Mouse (Mus musculus) bone marrow macrophage, adult 2 months (primary cell): Measurements from ENCODE around the gene Gm14085.

Source experiments
- CTCF ChIP-seq: IDR thresholded peaks from 2 replicates; pipeline ENCODE4 v1.5.1; 2012; ENCODE audit warnings: low read depth, mild to moderate bottlenecking, low read length, moderate library complexity
- POLR2A ChIP-seq: IDR thresholded peaks from 2 replicates; pipeline ENCODE4 v1.6.1; 2012; ENCODE audit warnings: mild to moderate bottlenecking, low read depth, low read length, borderline replicate concordance

DNA sequence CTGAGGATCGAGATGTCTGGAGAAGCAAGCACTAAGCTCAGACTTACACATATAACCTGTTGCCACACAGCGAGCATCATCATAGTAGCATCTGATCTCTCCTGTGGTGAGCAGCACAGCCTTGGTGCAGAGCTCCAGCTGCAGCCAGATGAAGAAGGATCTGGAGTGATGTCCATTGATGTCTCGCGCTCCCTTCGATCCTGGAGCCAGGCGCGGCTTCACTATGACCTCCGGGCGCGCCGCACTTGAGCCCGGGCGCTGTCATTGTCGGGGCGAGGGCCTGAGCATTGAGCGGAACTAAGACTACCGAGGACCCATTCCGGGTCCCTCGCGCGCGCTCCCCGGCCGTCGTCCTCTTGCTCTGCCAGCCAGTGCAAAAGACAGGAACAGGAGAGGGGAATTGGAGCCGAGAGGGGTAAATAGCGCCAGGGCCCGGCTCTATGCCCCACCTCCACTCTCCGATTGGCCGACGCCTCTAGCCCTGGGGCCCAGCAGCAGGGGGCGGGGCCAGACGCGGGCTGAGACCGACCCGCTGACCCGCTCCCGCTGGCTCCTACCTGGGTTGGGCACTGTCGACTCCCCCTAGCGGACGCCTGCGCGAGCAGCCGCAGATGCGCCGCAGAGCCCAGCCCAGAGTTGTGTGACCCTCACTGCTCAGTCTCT is 17.3 kb upstream of the Gm14085 start:
- TF ChIP-seq CTCF = peak; percentile 37; the same call in 1 of the 2 replicates
- peak; percentile 45; the same call in 1 of the 2 replicates for TF ChIP-seq POLR2A
